Mouse (Mus musculus): ENCODE results near the gene Thumpd3. TPM values are rescaled to one million over a fixed set of nuclear protein-coding genes. Genes with fewer than 3 reads are reported as not detected.

Thumpd3 gene
- polyA plus RNA-seq, 1 experiment from 2014 or later = 60.7 TPM

DNA sequence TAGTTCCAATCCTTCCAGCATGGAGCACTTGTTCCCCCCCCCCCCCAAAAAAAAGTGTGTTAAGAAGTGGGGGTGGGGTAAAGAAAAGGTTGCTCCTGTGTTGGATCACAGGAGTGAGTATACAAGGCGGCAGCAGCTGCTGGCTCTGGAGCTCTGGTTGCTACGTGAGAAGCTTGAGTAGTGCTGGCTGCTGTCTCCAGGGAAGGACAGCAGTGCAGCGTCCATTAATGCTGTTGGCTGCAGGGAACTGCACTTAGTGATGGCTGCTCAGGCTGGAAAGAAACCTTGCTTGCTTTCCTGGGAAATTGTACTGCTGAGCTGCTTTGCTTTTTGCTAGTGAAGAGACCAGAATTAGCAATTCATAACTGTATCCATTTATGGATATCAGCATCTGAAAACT is 33.5 kb downstream of the Thumpd3 start:
- peak; percentile 79 for DNase-seq (ENCODE audit: low spot score)
- Histone ChIP-seq H3K36me3 (ENCODE audit: control insufficient read depth, insufficient read depth, low read length) (no peaks in the 10 kb centered on the region), H3K27ac (ENCODE audit: low read depth, low read length) (peak overlapping the region; percentile 63; the same call in 1 of the 2 replicates), H3K9ac (ENCODE audit: low read length) (peak overlapping the region; percentile 63), H3K9me3 (replicated peaks; ENCODE audit: control insufficient read depth, low read length) (no peaks in the 10 kb centered on the region), H3K27me3 (replicated peaks; ENCODE audit: control insufficient read depth, insufficient read depth, low read length) (no peaks in the 10 kb centered on the region), H3K4me1 (ENCODE audit: control insufficient read depth, insufficient read depth, low read length) (peaks cover 45% of the 10 kb centered on the region), H3K4me2 (ENCODE audit: low read length) (peak overlapping the region; percentile 94), H3K4me3 (ENCODE audit: low read depth, low read length) (peak overlapping the region; percentile 98)
- ATAC-seq = no peak
- WGBS = 0% methylated on average over 3 of the region's 3 CpGs

DNA sequence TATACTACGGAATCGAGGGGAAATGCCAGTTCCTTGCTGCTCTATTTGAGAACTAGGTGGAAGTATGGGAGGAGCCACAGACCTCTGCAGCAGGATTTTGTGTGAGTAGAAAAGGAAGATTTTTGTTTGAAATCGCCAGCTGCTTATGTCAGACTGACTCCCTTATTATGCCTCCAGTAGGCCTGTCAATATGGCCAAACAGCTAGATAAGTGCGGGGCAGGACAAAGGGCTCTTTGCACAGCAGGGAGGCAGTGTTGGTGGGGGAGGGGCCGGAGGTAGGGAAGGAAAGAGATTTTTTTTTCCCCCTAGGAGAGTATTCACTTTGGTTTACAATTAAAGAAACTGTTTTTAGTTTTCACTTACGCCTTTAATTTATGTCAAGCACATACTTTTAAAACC is 36.2 kb downstream of the Thumpd3 start:
- H3K36me3 ChIP-seq (ENCODE audit: control insufficient read depth, insufficient read depth, low read length) = no peaks in the 10 kb centered on the region
- peak overlapping the region; percentile 16; the same call in 1 of the 2 replicates for H3K27ac ChIP-seq (ENCODE audit: low read depth, low read length)
- H3K27me3 ChIP-seq (replicated peaks; ENCODE audit: control insufficient read depth, insufficient read depth, low read length) = no peaks in the 10 kb centered on the region
- peak overlapping the region; percentile 37; the same call in 1 of the 2 replicates for H3K9ac ChIP-seq (ENCODE audit: low read length)
- H3K9me3 ChIP-seq (replicated peaks; ENCODE audit: control insufficient read depth, low read length) = no peaks in the 10 kb centered on the region
- H3K4me1 ChIP-seq (ENCODE audit: control insufficient read depth, insufficient read depth, low read length) = peaks cover 38% of the 10 kb centered on the region
- WGBS = 12% methylated on average over 6 of the region's 6 CpGs
- peak overlapping the region; percentile 30 for H3K4me2 ChIP-seq (ENCODE audit: low read length)
- H3K4me3 ChIP-seq (ENCODE audit: low read depth, low read length) = no peak overlapping the region
- ATAC-seq = peak; percentile 24; the same call in 1 of the 2 replicates
- peak; percentile 62 for DNase-seq (ENCODE audit: low spot score)

DNA sequence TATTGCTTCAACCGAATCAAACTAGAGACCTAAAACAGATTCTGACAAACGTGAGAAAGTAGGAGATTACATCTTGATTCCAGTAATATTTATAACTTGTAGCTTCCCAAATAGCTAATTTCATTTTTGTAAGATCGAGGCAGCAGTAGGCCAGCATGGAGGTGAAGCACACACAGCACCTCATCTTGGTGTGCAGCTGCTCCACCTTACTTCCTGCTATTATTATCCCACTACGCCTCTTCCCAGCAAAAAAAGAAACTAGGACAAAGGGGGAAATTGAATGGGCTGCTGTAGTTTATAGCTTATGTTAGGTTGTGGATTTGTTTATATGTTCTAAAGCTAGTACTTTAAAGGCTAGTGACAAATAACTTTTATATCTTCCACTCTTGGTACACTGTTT is 38.6 kb downstream of the Thumpd3 start:
- Histone ChIP-seq H3K4me1 (ENCODE audit: control insufficient read depth, insufficient read depth, low read length) (peaks cover 28% of the 10 kb centered on the region), H3K4me3 (ENCODE audit: low read depth, low read length) (no peak overlapping the region), H3K4me2 (ENCODE audit: low read length) (no peak overlapping the region), H3K36me3 (ENCODE audit: control insufficient read depth, insufficient read depth, low read length) (no peaks in the 10 kb centered on the region), H3K27ac (ENCODE audit: low read depth, low read length) (no peak overlapping the region; the same call in 1 of the 2 replicates), H3K27me3 (replicated peaks; ENCODE audit: control insufficient read depth, insufficient read depth, low read length) (no peaks in the 10 kb centered on the region), H3K9me3 (replicated peaks; ENCODE audit: control insufficient read depth, low read length) (no peaks in the 10 kb centered on the region), H3K9ac (ENCODE audit: low read length) (no peak overlapping the region)
- DNase-seq (ENCODE audit: low spot score) (no peak), ATAC-seq (no peak)
- WGBS = 65% methylated on average over 4 of the region's 4 CpGs

DNA sequence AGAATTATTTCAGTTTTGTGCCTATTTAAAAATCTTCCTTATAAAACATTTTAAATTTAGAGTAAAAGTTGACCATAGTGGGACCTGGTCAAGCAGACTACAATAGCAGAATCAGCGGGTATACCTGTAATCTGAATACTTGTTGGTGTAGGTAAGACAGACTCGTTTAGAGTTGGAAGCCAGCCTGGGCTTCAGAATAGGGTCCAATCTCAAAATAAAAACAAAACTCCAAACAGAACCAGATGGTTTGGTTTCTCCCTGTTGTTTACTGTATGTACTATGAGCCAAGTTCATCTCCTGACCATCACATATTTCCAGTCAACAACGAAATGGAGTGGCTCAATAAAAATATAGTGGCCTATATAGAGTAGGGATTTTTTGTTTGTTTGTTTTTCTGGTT is 47.2 kb downstream of the Thumpd3 start:
- Histone ChIP-seq H3K9ac (ENCODE audit: low read length) (no peak overlapping the region), H3K4me2 (ENCODE audit: low read length) (no peak overlapping the region), H3K27me3 (replicated peaks; ENCODE audit: control insufficient read depth, insufficient read depth, low read length) (no peaks in the 10 kb centered on the region), H3K4me3 (ENCODE audit: low read depth, low read length) (no peak overlapping the region), H3K9me3 (replicated peaks; ENCODE audit: control insufficient read depth, low read length) (no peaks in the 10 kb centered on the region), H3K36me3 (ENCODE audit: control insufficient read depth, insufficient read depth, low read length) (no peaks in the 10 kb centered on the region), H3K27ac (ENCODE audit: low read depth, low read length) (no peak overlapping the region), H3K4me1 (ENCODE audit: control insufficient read depth, insufficient read depth, low read length) (no peaks in the 10 kb centered on the region)
- ATAC-seq (no peak), DNase-seq (ENCODE audit: low spot score) (no peak)
- WGBS = 78% methylated on average over 3 of the region's 3 CpGs

DNA sequence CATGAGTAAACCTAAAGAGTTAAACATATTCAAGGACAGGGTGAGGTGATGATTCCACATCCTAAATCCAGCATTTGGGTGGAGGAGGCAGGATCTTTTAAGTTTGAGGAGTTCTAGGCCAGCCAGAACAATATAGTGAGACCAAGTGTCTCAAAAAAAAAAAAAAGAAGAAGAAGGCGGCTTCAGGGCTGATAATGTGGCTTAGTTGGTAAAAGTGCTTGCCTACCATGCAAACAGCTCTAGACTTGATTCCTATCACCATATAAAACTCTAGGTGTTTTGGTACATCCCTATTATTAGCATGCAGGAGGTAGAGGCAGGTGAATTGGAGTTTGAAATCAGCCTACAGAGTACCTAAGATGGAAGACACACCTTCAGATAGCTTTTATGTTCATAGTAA is 49.5 kb downstream of the Thumpd3 start:
- no peaks in the 10 kb centered on the region for H3K27me3 ChIP-seq (replicated peaks; ENCODE audit: control insufficient read depth, insufficient read depth, low read length)
- H3K9me3 ChIP-seq (replicated peaks; ENCODE audit: control insufficient read depth, low read length) = no peaks in the 10 kb centered on the region
- 100% methylated on average over 1 of the region's 1 CpGs for WGBS
- ATAC-seq (no peak), DNase-seq (ENCODE audit: low spot score) (no peak)
- H3K36me3 ChIP-seq (ENCODE audit: control insufficient read depth, insufficient read depth, low read length) = no peaks in the 10 kb centered on the region
- H3K27ac ChIP-seq (ENCODE audit: low read depth, low read length) = no peak overlapping the region
- H3K4me1 ChIP-seq (ENCODE audit: control insufficient read depth, insufficient read depth, low read length) = peaks cover 3% of the 10 kb centered on the region; the same call in 1 of the 2 replicates
- no peak overlapping the region for H3K4me2 ChIP-seq (ENCODE audit: low read length)
- no peak overlapping the region for H3K9ac ChIP-seq (ENCODE audit: low read length)
- no peak overlapping the region for H3K4me3 ChIP-seq (ENCODE audit: low read depth, low read length)

DNA sequence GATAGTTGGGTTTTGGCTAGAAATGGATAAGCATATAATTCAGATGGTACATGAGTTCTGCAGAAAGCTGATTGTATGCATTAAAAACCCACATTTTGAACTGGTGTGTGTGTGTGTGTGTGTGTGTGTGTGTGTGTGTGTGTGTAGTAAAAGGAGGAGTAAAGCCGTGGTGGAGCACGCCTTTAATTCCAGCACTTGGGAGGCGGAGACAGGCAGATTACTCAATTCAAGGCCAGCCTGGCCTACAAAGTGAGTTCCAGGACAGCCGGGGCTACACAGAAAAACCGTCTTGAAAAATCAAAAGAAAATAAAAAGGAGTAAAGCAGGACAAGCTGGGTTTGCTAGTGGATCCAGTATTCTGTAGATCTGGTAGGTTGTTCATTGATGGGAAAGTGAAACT is 51.6 kb downstream of the Thumpd3 start:
- Histone ChIP-seq H3K4me2 (ENCODE audit: low read length) (no peak overlapping the region), H3K9ac (ENCODE audit: low read length) (no peak overlapping the region), H3K4me3 (ENCODE audit: low read depth, low read length) (no peak overlapping the region), H3K9me3 (replicated peaks; ENCODE audit: control insufficient read depth, low read length) (no peaks in the 10 kb centered on the region), H3K27ac (ENCODE audit: low read depth, low read length) (no peak overlapping the region), H3K27me3 (replicated peaks; ENCODE audit: control insufficient read depth, insufficient read depth, low read length) (no peaks in the 10 kb centered on the region), H3K36me3 (ENCODE audit: control insufficient read depth, insufficient read depth, low read length) (no peaks in the 10 kb centered on the region), H3K4me1 (ENCODE audit: control insufficient read depth, insufficient read depth, low read length) (peaks cover 3% of the 10 kb centered on the region; the same call in 1 of the 2 replicates)
- ATAC-seq = no peak
- no peak for DNase-seq (ENCODE audit: low spot score)
- WGBS = 91% methylated on average over 5 of the region's 5 CpGs

DNA sequence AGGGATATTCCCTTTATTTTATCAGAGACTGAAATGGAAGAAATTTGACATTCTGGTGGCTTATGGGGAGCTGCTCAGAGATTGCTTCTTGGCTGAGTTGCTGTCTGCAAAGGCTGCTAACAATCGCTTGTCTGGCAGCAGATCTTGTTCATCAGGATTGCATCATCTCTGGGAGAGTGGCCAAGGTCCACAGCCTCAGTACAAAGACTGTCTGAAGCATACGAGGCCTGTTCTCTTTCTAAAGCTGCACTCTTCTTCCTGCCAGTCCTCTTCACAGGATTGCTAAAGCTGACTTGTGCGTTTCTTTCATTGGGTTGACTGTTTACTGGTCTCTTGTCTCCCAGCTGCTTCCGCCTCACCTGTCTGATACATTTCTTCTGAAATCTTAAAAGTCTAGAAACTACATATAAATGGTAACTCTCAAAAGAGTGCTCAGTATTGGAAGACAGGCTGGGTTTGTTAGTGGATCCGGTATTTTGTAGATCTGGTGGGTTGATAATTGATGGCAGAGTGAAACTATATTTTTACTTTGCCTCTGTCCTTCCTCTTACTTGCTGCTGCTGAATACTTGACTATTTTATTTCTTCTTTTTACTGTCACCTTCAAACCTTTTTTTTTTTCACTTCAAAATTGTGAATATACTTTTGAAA is 53.7 kb downstream of the Thumpd3 start:
- peak overlapping the region; percentile 37 for H3K4me2 ChIP-seq (ENCODE audit: low read length)
- peak; percentile 96 for DNase-seq (ENCODE audit: low spot score)
- H3K9me3 ChIP-seq (replicated peaks; ENCODE audit: control insufficient read depth, low read length) = no peaks in the 10 kb centered on the region
- peaks cover 3% of the 10 kb centered on the region; the same call in 1 of the 2 replicates for H3K4me1 ChIP-seq (ENCODE audit: control insufficient read depth, insufficient read depth, low read length)
- ATAC-seq = peak; percentile 95
- H3K36me3 ChIP-seq (ENCODE audit: control insufficient read depth, insufficient read depth, low read length) = no peaks in the 10 kb centered on the region
- WGBS = 16% methylated on average over 5 of the region's 5 CpGs
- no peak overlapping the region for H3K4me3 ChIP-seq (ENCODE audit: low read depth, low read length)
- H3K27ac ChIP-seq (ENCODE audit: low read depth, low read length) = peak overlapping the region; percentile 89
- no peaks in the 10 kb centered on the region for H3K27me3 ChIP-seq (replicated peaks; ENCODE audit: control insufficient read depth, insufficient read depth, low read length)
- peak overlapping the region; percentile 41; the same call in 1 of the 2 replicates for H3K9ac ChIP-seq (ENCODE audit: low read length)

DNA sequence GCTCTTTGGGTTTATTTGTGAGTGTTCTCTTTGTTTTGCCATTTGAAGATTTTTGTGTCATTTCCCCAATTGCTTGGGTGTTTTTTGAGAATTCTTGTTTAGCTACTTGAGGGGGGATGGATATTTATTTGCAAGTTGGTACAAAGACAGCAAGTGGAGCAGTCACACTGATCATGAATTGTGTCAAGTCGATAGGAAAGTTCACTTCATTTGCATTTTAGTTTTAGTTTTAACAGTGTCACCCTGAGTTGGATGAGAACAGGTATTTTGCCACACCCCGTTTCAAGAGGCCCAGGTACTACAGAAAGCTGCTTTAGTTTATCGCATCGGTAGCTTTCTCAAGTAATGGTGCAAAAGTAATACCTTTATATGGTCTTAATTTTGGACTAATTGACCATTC is 56.5 kb downstream of the Thumpd3 start:
- WGBS = 83% methylated on average over 4 of the region's 4 CpGs
- DNase-seq (ENCODE audit: low spot score) = no peak
- Histone ChIP-seq H3K36me3 (ENCODE audit: control insufficient read depth, insufficient read depth, low read length) (no peaks in the 10 kb centered on the region), H3K4me3 (ENCODE audit: low read depth, low read length) (no peak overlapping the region), H3K27me3 (replicated peaks; ENCODE audit: control insufficient read depth, insufficient read depth, low read length) (no peaks in the 10 kb centered on the region), H3K9me3 (replicated peaks; ENCODE audit: control insufficient read depth, low read length) (no peaks in the 10 kb centered on the region), H3K4me2 (ENCODE audit: low read length) (no peak overlapping the region), H3K4me1 (ENCODE audit: control insufficient read depth, insufficient read depth, low read length) (peaks cover 3% of the 10 kb centered on the region; the same call in 1 of the 2 replicates), H3K9ac (ENCODE audit: low read length) (no peak overlapping the region), H3K27ac (ENCODE audit: low read depth, low read length) (no peak overlapping the region)
- ATAC-seq = no peak

DNA sequence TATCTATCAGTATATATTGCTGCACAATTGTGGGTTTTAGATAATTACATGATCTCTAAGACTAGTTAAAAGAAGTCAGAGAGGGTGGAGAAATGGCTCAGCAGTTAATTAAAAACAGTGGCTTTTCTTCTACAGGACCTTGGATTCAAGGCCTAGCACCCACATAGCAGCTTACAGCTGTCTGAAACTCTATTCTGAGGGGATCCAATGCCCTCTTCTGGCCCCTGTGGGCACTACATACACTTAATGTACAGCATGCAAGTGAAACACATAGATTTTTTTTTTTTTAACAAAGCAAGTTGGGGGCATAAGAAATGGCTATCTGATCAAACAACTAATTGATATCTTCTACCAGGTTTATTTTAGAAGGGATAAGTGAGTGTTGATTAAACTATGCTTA is 57.7 kb downstream of the Thumpd3 start:
- ATAC-seq = no peak
- H3K4me2 ChIP-seq (ENCODE audit: low read length) = no peak overlapping the region
- no peaks in the 10 kb centered on the region; the same call in 1 of the 2 replicates for H3K4me1 ChIP-seq (ENCODE audit: control insufficient read depth, insufficient read depth, low read length)
- DNase-seq (ENCODE audit: low spot score) = peak; percentile 62
- no peak overlapping the region for H3K4me3 ChIP-seq (ENCODE audit: low read depth, low read length)
- H3K36me3 ChIP-seq (ENCODE audit: control insufficient read depth, insufficient read depth, low read length) = peaks cover 5% of the 10 kb centered on the region
- H3K9ac ChIP-seq (ENCODE audit: low read length) = no peak overlapping the region
- H3K27ac ChIP-seq (ENCODE audit: low read depth, low read length) = no peak overlapping the region
- no peaks in the 10 kb centered on the region for H3K27me3 ChIP-seq (replicated peaks; ENCODE audit: control insufficient read depth, insufficient read depth, low read length)
- no peaks in the 10 kb centered on the region for H3K9me3 ChIP-seq (replicated peaks; ENCODE audit: control insufficient read depth, low read length)

All from forebrain, embryonic 14.5 days (tissue).